Mouse (Mus musculus) cerebellum, adult 2 months (tissue): ENCODE data around the gene Znhit1.

ENCODE experiments used
- CTCF ChIP-seq: fragments of 200-500 bp; IDR thresholded peaks from 2 replicates; pipeline ENCODE4 v1.5.1; 2011; ENCODE audit warnings: low read depth, mild to moderate bottlenecking, control low read depth, low read length, moderate library complexity, borderline replicate concordance; ENCODE audit not compliant: insufficient read depth
- POLR2A ChIP-seq: fragments of 200-500 bp; IDR thresholded peaks from 2 replicates; pipeline ENCODE4 v1.6.1; 2011; ENCODE audit warnings: low read length, control low read depth, borderline replicate concordance; ENCODE audit not compliant: insufficient read depth

GRCm38 (mm10) chr5:136977769-136978168 is 10.1 kb downstream of the Znhit1 start:
- no peak for TF ChIP-seq CTCF
- TF ChIP-seq POLR2A = no peak
